Mouse (Mus musculus) megakaryocyte, embryonic 14.5 days (primary cell): ENCODE measurements around the gene B4galt4.

Source experiments
- FLI1 ChIP-seq: IDR thresholded peaks from 2 replicates; pipeline ENCODE4 v1.6.1; 2012; ENCODE audit warnings: low read length, inconsistent platforms, mixed read lengths
- GATA1 ChIP-seq: IDR thresholded peaks from 3 replicates; pipeline ENCODE4 v1.6.1; 2012; ENCODE audit warnings: mixed read lengths, low read length, inconsistent platforms, borderline replicate concordance

- TF ChIP-seq GATA1 (no peak), FLI1 (no peak)
These were observed 20.7 kb upstream of the B4galt4 start for GRCm38 (mm10) chr16:38721377-38721776.
